Comparison of ENCODE assay signal across 28 mouse cellular contexts in the genomic region with DNA sequence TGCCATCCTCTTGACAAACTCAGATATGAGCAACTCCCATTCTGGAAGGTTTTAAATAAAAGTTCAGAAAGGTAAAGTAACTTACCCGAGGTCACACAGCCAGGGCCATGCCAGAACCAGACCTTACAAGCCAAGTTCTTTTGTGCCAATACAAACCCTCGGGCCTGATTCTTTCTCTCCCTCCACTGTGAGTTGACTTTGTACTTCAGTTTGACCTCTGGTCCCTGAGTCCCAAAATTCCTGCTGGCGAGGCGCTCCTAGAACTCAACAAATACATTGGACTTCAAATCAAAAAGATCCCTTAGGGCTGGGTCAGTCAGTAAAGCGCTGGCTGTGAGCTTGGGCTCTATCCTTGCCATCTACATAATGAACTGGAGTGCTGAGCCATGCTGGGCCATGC. TPM values are rescaled to one million over a fixed set of nuclear protein-coding genes. Genes with fewer than 3 reads are reported as not detected.
DNase-seq lines count a peak whose midpoint lies in the region; ATAC-seq and TF ChIP-seq lines count a peak whose summit lies in the region.
"Had no signal": no experiment of that assay in that cellular context is flagged by ENCODE, and none has a peak within 500 bp of the region (broad histone marks: within the 10 kb centered on the region; RNA-seq: fewer than 3 reads in every experiment).

No protein-coding gene starts in this region.

- H3K4me1 ChIP-seq in kidney, adult 2 months (ENCODE audit: control insufficient read depth, insufficient read depth, low read length), result peaks cover 9% of the 10 kb centered on the region
- H3K4me1 ChIP-seq in kidney, embryonic 14.5 days (ENCODE audit: control insufficient read depth, insufficient read depth, low read length), result no peaks in the 10 kb centered on the region
- H3K4me1 ChIP-seq in liver, embryonic 13.5 days (replicated peaks), result peaks cover 10% of the 10 kb centered on the region
- peaks cover 11% of the 10 kb centered on the region for H3K4me1 ChIP-seq in liver, embryonic 12.5 days
- H3K4me1 ChIP-seq in intestine, embryonic 16.5 days (ENCODE audit: control insufficient read depth, insufficient read depth, low read length), result no peaks in the 10 kb centered on the region
- no peaks in the 10 kb centered on the region; the same call in 1 of the 2 replicates for H3K4me1 ChIP-seq in stomach, postnatal 0 days (replicated peaks; ENCODE audit: control insufficient read depth, insufficient read depth)
- H3K4me1 ChIP-seq: hindbrain, embryonic 10.5 days had no signal

- H3K9me3 ChIP-seq in kidney, embryonic 14.5 days (ENCODE audit: control insufficient read depth, low read length), result no peaks in the 10 kb centered on the region
- no peaks in the 10 kb centered on the region for H3K9me3 ChIP-seq in liver, embryonic 13.5 days (replicated peaks)
- H3K9me3 ChIP-seq in liver, embryonic 12.5 days (replicated peaks), result no peaks in the 10 kb centered on the region
- H3K9me3 ChIP-seq in intestine, embryonic 16.5 days (ENCODE audit: control insufficient read depth, low read length), result no peaks in the 10 kb centered on the region
- no peaks in the 10 kb centered on the region for H3K9me3 ChIP-seq in stomach, postnatal 0 days (ENCODE audit: control insufficient read depth, low read length)
- H3K9me3 ChIP-seq: hindbrain, embryonic 10.5 days had no signal

- H3K27ac ChIP-seq in kidney, adult 2 months (ENCODE audit: insufficient read depth, low read depth, low read length), result no peak overlapping the region
- no peak overlapping the region for H3K27ac ChIP-seq in kidney, embryonic 14.5 days (ENCODE audit: low read depth, low read length)
- 0 out of 2 replicates have a peak overlapping the region, but pooled peaks have one; percentile 15 for H3K27ac ChIP-seq in liver, embryonic 13.5 days
- H3K27ac ChIP-seq in liver, embryonic 12.5 days, result no peak overlapping the region
- H3K27ac ChIP-seq in intestine, embryonic 16.5 days (ENCODE audit: low read length), result peak overlapping the region; percentile 75
- H3K27ac ChIP-seq in stomach, postnatal 0 days (replicated peaks), result peak overlapping the region; percentile 40
- H3K27ac ChIP-seq: hindbrain, embryonic 10.5 days; layer of hippocampus, adult 2 months; macrophage had no signal

- no peak overlapping the region for H3K4me3 ChIP-seq in kidney, adult 2 months (ENCODE audit: insufficient read depth, low read depth, low read length)
- no peak overlapping the region for H3K4me3 ChIP-seq in kidney, embryonic 14.5 days (ENCODE audit: low read length)
- no peak overlapping the region for H3K4me3 ChIP-seq in liver, embryonic 13.5 days (replicated peaks)
- no peak overlapping the region for H3K4me3 ChIP-seq in liver, embryonic 12.5 days
- peak overlapping the region; percentile 49 for H3K4me3 ChIP-seq in intestine, embryonic 16.5 days (ENCODE audit: low read length)
- H3K4me3 ChIP-seq in stomach, postnatal 0 days (ENCODE audit: low read depth, low read length), result no peak overlapping the region
- H3K4me3 ChIP-seq: erythroblast, embryonic 14.5 days; hindbrain, embryonic 10.5 days; layer of hippocampus, adult 2 months had no signal

- TF ChIP-seq EP300 in stomach, postnatal 0 days (optimal IDR thresholded peaks at IDR 0.05), result no peak

- TF ChIP-seq POLR2A in kidney, adult 2 months (IDR thresholded peaks at IDR 0.05; ENCODE audit: low read depth, low read length), result no peak

- no peak overlapping the region for H3K4me2 ChIP-seq in kidney, embryonic 14.5 days (replicated peaks; ENCODE audit: low read depth, low read length)
- H3K4me2 ChIP-seq in liver, embryonic 13.5 days, result no peak overlapping the region
- H3K4me2 ChIP-seq in liver, embryonic 12.5 days, result no peak overlapping the region
- peak overlapping the region; percentile 60 for H3K4me2 ChIP-seq in intestine, embryonic 16.5 days (ENCODE audit: low read depth, low read length)
- H3K4me2 ChIP-seq in stomach, postnatal 0 days (replicated peaks; ENCODE audit: low read depth), result no peak overlapping the region; the same call in 1 of the 2 replicates

- WGBS in kidney, adult 2 months, result 62% methylated on average over 5 of the region's 5 CpGs
- WGBS in kidney, embryonic 14.5 days, result 87% methylated on average over 5 of the region's 5 CpGs
- 65% methylated on average over 5 of the region's 5 CpGs for WGBS in liver, embryonic 13.5 days (ENCODE audit: insufficient replicate concordance)
- 63% methylated on average over 5 of the region's 5 CpGs for WGBS in liver, embryonic 12.5 days (ENCODE audit: insufficient replicate concordance)
- 77% methylated on average over 5 of the region's 5 CpGs for WGBS in intestine, embryonic 16.5 days
- WGBS in stomach, postnatal 0 days, result 73% methylated on average over 5 of the region's 5 CpGs

- no peaks in the 10 kb centered on the region for H3K27me3 ChIP-seq in kidney, adult 2 months (replicated peaks; ENCODE audit: control insufficient read depth, insufficient read depth, low read length)
- no peaks in the 10 kb centered on the region for H3K27me3 ChIP-seq in kidney, embryonic 14.5 days (ENCODE audit: control insufficient read depth, insufficient read depth, low read length)
- H3K27me3 ChIP-seq in liver, embryonic 13.5 days, result no peaks in the 10 kb centered on the region
- no peaks in the 10 kb centered on the region; the same call in 1 of the 2 replicates for H3K27me3 ChIP-seq in liver, embryonic 12.5 days (replicated peaks)
- H3K27me3 ChIP-seq in intestine, embryonic 16.5 days (replicated peaks; ENCODE audit: control insufficient read depth, insufficient read depth, low read length), result no peaks in the 10 kb centered on the region
- no peaks in the 10 kb centered on the region for H3K27me3 ChIP-seq in stomach, postnatal 0 days (ENCODE audit: control insufficient read depth, insufficient read depth, low read length)
- H3K27me3 ChIP-seq: Patski had no signal

- DNase-seq in kidney, adult 2 months, result peak; percentile 78
- no peak for DNase-seq in liver, embryonic 13.5 days
- DNase-seq in stomach, postnatal 0 days (ENCODE audit: low spot score), result no peak
- DNase-seq in left cerebral cortex, adult 18-20 months (ENCODE audit: low spot score in 2 of 2), result no peak
- DNase-seq in layer of hippocampus, adult 8-10 months (ENCODE audit: low spot score in 2 of 2), result no peak
- DNase-seq: cerebellum, adult 2 months; cerebellum, postnatal 14 days; forebrain, postnatal 0 days; heart, postnatal 14 days; kidney, postnatal 10 days; left cerebral cortex, postnatal 4 days; lung, adult 18-20 months; midbrain, embryonic 14.5 days; right cerebral cortex, postnatal 14 days; thymus, adult 2 months; thymus, postnatal 36 days had no signal

- peaks cover 1% of the 10 kb centered on the region; the same call in 1 of the 2 replicates for H3K36me3 ChIP-seq in kidney, adult 2 months (ENCODE audit: control insufficient read depth, insufficient read depth, low read length)
- H3K36me3 ChIP-seq in kidney, embryonic 14.5 days (ENCODE audit: control insufficient read depth, insufficient read depth, low read length), result peaks cover 2% of the 10 kb centered on the region; the same call in 1 of the 2 replicates
- 0 out of 2 replicates have a peak, but pooled peaks cover 3% of the 10 kb centered on the region for H3K36me3 ChIP-seq in liver, embryonic 13.5 days
- H3K36me3 ChIP-seq in liver, embryonic 12.5 days, result peaks cover 2% of the 10 kb centered on the region
- H3K36me3 ChIP-seq in intestine, embryonic 16.5 days (ENCODE audit: control insufficient read depth, insufficient read depth, low read length), result no peaks in the 10 kb centered on the region
- H3K36me3 ChIP-seq in stomach, postnatal 0 days (ENCODE audit: control insufficient read depth, insufficient read depth, low read length), result no peaks in the 10 kb centered on the region

- ATAC-seq in kidney, embryonic 14.5 days (ENCODE audit: low FRiP score, low TSS enrichment), result no peak
- ATAC-seq in liver, embryonic 13.5 days (ENCODE audit: low read depth), result no peak
- no peak for ATAC-seq in liver, embryonic 12.5 days
- no peak for ATAC-seq in intestine, embryonic 16.5 days
- no peak for ATAC-seq in stomach, postnatal 0 days (ENCODE audit: low FRiP score, low TSS enrichment)
- ATAC-seq: forebrain, postnatal 0 days; lung, postnatal 0 days; Patski had no signal

- TF ChIP-seq CTCF in kidney, adult 2 months (conservative IDR thresholded peaks at IDR 0.05; ENCODE audit: insufficient read depth, insufficient read length, low read depth, low read length), result no peak
- TF ChIP-seq CTCF in stomach, postnatal 0 days (IDR thresholded peaks at IDR 0.05; ENCODE audit: low read depth), result no peak

- H3K9ac ChIP-seq in kidney, embryonic 14.5 days (ENCODE audit: low read depth, low read length), result no peak overlapping the region
- H3K9ac ChIP-seq in liver, embryonic 13.5 days, result no peak overlapping the region
- no peak overlapping the region for H3K9ac ChIP-seq in liver, embryonic 12.5 days
- peak overlapping the region; percentile 74 for H3K9ac ChIP-seq in intestine, embryonic 16.5 days (ENCODE audit: low read depth, low read length)
- H3K9ac ChIP-seq in stomach, postnatal 0 days (ENCODE audit: low read length), result no peak overlapping the region
- H3K9ac ChIP-seq: forebrain, postnatal 0 days had no signal

RNA-seq across cellular contexts. Expression of a gene that starts 3.3 kb away (rescaled TPM):
- polyA plus RNA-seq in kidney, adult 2 months (2012; rRNA removed), result 22.8 and 25.0 TPM in 2 replicates
- 3.8 and 3.9 TPM in 2 replicates for polyA plus RNA-seq in kidney, embryonic 14.5 days (2014; fragmentation: Nextera tagmentation; extraction: Ambion mirVana)
- polyA plus RNA-seq in liver, embryonic 13.5 days (2015; fragmentation: Nextera tagmentation; extraction: Ambion mirVana), result 1.6 and 3.1 TPM in 2 replicates
- polyA plus RNA-seq in liver, embryonic 12.5 days (2016; fragmentation: Nextera tagmentation; extraction: Ambion mirVana), result 2.7 and 3.6 TPM in 2 replicates
- 2,407 and 2,590 TPM in 2 replicates for polyA plus RNA-seq in intestine, embryonic 16.5 days (2015; fragmentation: Nextera tagmentation; extraction: Ambion mirVana)
- 469 and 489 TPM in 2 replicates for polyA plus RNA-seq in stomach, postnatal 0 days (2015; fragmentation: Nextera tagmentation; extraction: Ambion mirVana)
- 1 to 10 TPM; 1.9 to 2.4 TPM for total RNA-seq in left cerebral cortex, adult 18-20 months (2021)
- total RNA-seq in layer of hippocampus, adult 8-10 months (2022), result 1 to 10 TPM; 2.4 to 6.9 (median 4.9) TPM

RNA-seq across cellular contexts. Expression of a gene that starts 11.9 kb away (rescaled TPM):
- polyA plus RNA-seq in kidney, adult 2 months (2012; rRNA removed), result 865 and 950 TPM in 2 replicates
- polyA plus RNA-seq in kidney, embryonic 14.5 days (2014; fragmentation: Nextera tagmentation; extraction: Ambion mirVana), result 134 and 150 TPM in 2 replicates
- 74.5 and 77.7 TPM in 2 replicates for polyA plus RNA-seq in liver, embryonic 13.5 days (2015; fragmentation: Nextera tagmentation; extraction: Ambion mirVana)
- 72.3 and 73.6 TPM in 2 replicates for polyA plus RNA-seq in liver, embryonic 12.5 days (2016; fragmentation: Nextera tagmentation; extraction: Ambion mirVana)
- 347 and 378 TPM in 2 replicates for polyA plus RNA-seq in intestine, embryonic 16.5 days (2015; fragmentation: Nextera tagmentation; extraction: Ambion mirVana)
- 426 and 435 TPM in 2 replicates for polyA plus RNA-seq in stomach, postnatal 0 days (2015; fragmentation: Nextera tagmentation; extraction: Ambion mirVana)
- 10 to 100 TPM; 53.5 to 56.6 TPM for total RNA-seq in left cerebral cortex, adult 18-20 months (2021)
- total RNA-seq in layer of hippocampus, adult 8-10 months (2022), result 10 to 100 TPM; 64.2 to 77.6 (median 67.7) TPM

RNA-seq across cellular contexts. Expression of a gene that starts 26.7 kb away (rescaled TPM):
- polyA plus RNA-seq in kidney, adult 2 months (2012; rRNA removed), result 1.1 and 1.6 TPM in 2 replicates
- polyA plus RNA-seq in kidney, embryonic 14.5 days (2014; fragmentation: Nextera tagmentation; extraction: Ambion mirVana), result 1.1 and 4.0 TPM in 2 replicates
- 0.44 TPM in 1 of 2 replicates, not detected in the other for polyA plus RNA-seq in liver, embryonic 13.5 days (2015; fragmentation: Nextera tagmentation; extraction: Ambion mirVana)
- polyA plus RNA-seq in liver, embryonic 12.5 days (2016; fragmentation: Nextera tagmentation; extraction: Ambion mirVana), result 0.25 TPM in 1 of 2 replicates, not detected in the other
- polyA plus RNA-seq in intestine, embryonic 16.5 days (2015; fragmentation: Nextera tagmentation; extraction: Ambion mirVana), result 0.56 and 0.97 TPM in 2 replicates
- 296 and 301 TPM in 2 replicates for polyA plus RNA-seq in stomach, postnatal 0 days (2015; fragmentation: Nextera tagmentation; extraction: Ambion mirVana)
- under 1 TPM in 1 of 2 experiments, not detected in 1; 0.74 TPM for total RNA-seq in left cerebral cortex, adult 18-20 months (2021)
- not detected for total RNA-seq in layer of hippocampus, adult 8-10 months (2022)
- total RNA-seq: gastrocnemius, adult 8-10 months; layer of hippocampus, adult 2 months; layer of hippocampus, postnatal 25 days; monocyte, adult 5-6 weeks had no signal
- polyA plus RNA-seq: cerebellum, adult 2 months; erythroblast, embryonic 14.5 days; macrophage had no signal

RNA-seq across cellular contexts. Expression of a gene that starts 28.6 kb away (rescaled TPM):
- 172 and 214 TPM in 2 replicates for polyA plus RNA-seq in kidney, adult 2 months (2012; rRNA removed)
- 283 and 322 TPM in 2 replicates for polyA plus RNA-seq in kidney, embryonic 14.5 days (2014; fragmentation: Nextera tagmentation; extraction: Ambion mirVana)
- 130 and 154 TPM in 2 replicates for polyA plus RNA-seq in liver, embryonic 13.5 days (2015; fragmentation: Nextera tagmentation; extraction: Ambion mirVana)
- 186 and 188 TPM in 2 replicates for polyA plus RNA-seq in liver, embryonic 12.5 days (2016; fragmentation: Nextera tagmentation; extraction: Ambion mirVana)
- 142 and 146 TPM in 2 replicates for polyA plus RNA-seq in intestine, embryonic 16.5 days (2015; fragmentation: Nextera tagmentation; extraction: Ambion mirVana)
- 153 and 156 TPM in 2 replicates for polyA plus RNA-seq in stomach, postnatal 0 days (2015; fragmentation: Nextera tagmentation; extraction: Ambion mirVana)
- 100 to 1,000 TPM; 427 to 456 TPM for total RNA-seq in left cerebral cortex, adult 18-20 months (2021)
- total RNA-seq in layer of hippocampus, adult 8-10 months (2022), result 100 to 1,000 TPM; 403 to 453 (median 434) TPM

RNA-seq across cellular contexts. Expression of a gene that starts 44.3 kb away (rescaled TPM):
- polyA plus RNA-seq in kidney, adult 2 months (2012; rRNA removed), result 0.11 and 0.24 TPM in 2 replicates
- 0.51 and 0.64 TPM in 2 replicates for polyA plus RNA-seq in kidney, embryonic 14.5 days (2014; fragmentation: Nextera tagmentation; extraction: Ambion mirVana)
- polyA plus RNA-seq in liver, embryonic 13.5 days (2015; fragmentation: Nextera tagmentation; extraction: Ambion mirVana), result 0.09 and 0.13 TPM in 2 replicates
- polyA plus RNA-seq in liver, embryonic 12.5 days (2016; fragmentation: Nextera tagmentation; extraction: Ambion mirVana), result 0.12 and 0.13 TPM in 2 replicates
- 0.29 and 0.39 TPM in 2 replicates for polyA plus RNA-seq in intestine, embryonic 16.5 days (2015; fragmentation: Nextera tagmentation; extraction: Ambion mirVana)
- 1.9 and 2.3 TPM in 2 replicates for polyA plus RNA-seq in stomach, postnatal 0 days (2015; fragmentation: Nextera tagmentation; extraction: Ambion mirVana)
- total RNA-seq in left cerebral cortex, adult 18-20 months (2021), result under 1 TPM; 0.61 to 0.95 TPM
- total RNA-seq in layer of hippocampus, adult 8-10 months (2022), result under 1 TPM; 0.25 to 0.61 (median 0.41) TPM
- total RNA-seq: forebrain, postnatal 0 days; monocyte, adult 5-6 weeks had no signal
- polyA plus RNA-seq: erythroblast, embryonic 14.5 days; hindbrain, embryonic 10.5 days had no signal

Comparison
In these comparisons a context has a peak if more than half of its experiments do, and no peak if none do; other contexts are left out.
1. H3K27ac ChIP-seq: peak in liver, embryonic 13.5 days (single experiment), intestine, embryonic 16.5 days (single experiment) and stomach, postnatal 0 days (single experiment); none in kidney, adult 2 months (single experiment), kidney, embryonic 14.5 days (single experiment) and liver, embryonic 12.5 days (single experiment).
2. RNA of a gene that starts 3.3 kb away (polyA plus RNA-seq): 2,407 to 2,590 TPM in intestine, embryonic 16.5 days and 469 to 489 TPM in stomach, postnatal 0 days; 22.8 to 25.0 TPM in kidney, adult 2 months, 3.8 to 3.9 TPM in kidney, embryonic 14.5 days, 2.7 to 3.6 TPM in liver, embryonic 12.5 days and 1.6 to 3.1 TPM in liver, embryonic 13.5 days; every median in the first group is over 10 times any median in the second.
3. RNA of a gene that starts 26.7 kb away (polyA plus RNA-seq): 296 to 301 TPM in stomach, postnatal 0 days; 1.1 to 1.6 TPM in kidney, adult 2 months, 1.1 to 4.0 TPM in kidney, embryonic 14.5 days, 0.56 to 0.97 TPM in intestine, embryonic 16.5 days, 0.44 TPM in liver, embryonic 13.5 days and 0.25 TPM in liver, embryonic 12.5 days; every median in the first group is over 10 times any median in the second.